Mouse (Mus musculus): ENCODE data around the gene Ost4. TPM values are rescaled to one million over a fixed set of nuclear protein-coding genes. Genes with fewer than 3 reads are reported as not detected.

The Ost4 gene
- total and polyA plus RNA-seq, 3 experiments, result 80.1 to 346 (median 309) TPM

DNA sequence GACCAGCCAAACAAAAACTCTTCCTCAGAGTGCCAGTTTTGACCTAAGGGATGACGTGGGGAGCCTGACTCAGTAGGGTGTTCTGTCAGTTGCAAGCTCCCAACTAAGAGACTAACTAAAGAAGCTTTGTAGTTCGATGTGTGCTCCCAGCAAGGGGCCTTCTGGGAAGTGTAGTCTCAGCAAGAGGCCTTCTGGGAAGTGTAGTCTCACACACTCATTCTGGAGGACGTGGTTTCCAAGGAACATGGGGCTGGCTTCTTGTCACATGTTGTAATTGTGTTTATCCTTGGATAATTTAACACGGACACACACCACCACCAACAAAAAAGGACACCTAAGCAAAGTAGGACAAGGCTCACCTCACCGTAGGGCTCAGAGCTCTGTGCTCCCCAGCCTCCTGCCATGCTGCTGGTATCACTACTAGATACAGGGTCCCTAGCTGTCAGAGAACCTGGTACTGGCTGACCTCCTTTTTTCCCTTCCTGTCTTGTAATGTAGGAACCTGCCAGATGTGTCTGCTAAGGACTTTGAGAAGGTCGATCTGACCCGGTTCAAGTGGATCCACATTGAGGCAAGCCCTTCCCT lies 20.4 kb upstream of the Ost4 start:
- TF ChIP-seq POLR2AphosphoS5 (IDR thresholded peaks at IDR 0.05; ENCODE audit: insufficient replicate concordance, low read depth, low read length) (no peak), GATA2 (IDR thresholded peaks at IDR 0.05; ENCODE audit: borderline replicate concordance, low read depth, low read length) (no peak), GATA1 (IDR thresholded peaks at IDR 0.05; ENCODE audit: borderline replicate concordance, low read length) (no peak), TAL1 (conservative IDR thresholded peaks at IDR 0.05; ENCODE audit: low read depth, low read length) (no peak), CTCF (IDR thresholded peaks at IDR 0.05; ENCODE audit: low read depth, low read length) (no peak)
- Histone ChIP-seq H3K9me3 (replicated peaks) (no peaks in the 10 kb centered on the region), H3K4me3 (ENCODE audit: low read depth, low read length) (no peak overlapping the region), H3K4me1 (ENCODE audit: insufficient read depth, low read depth, low read length) (peaks cover 2% of the 10 kb centered on the region), H3K36me3 (replicated peaks) (peaks cover 29% of the 10 kb centered on the region), H3K27me3 (ENCODE audit: insufficient read depth, low read length) (peaks cover 11% of the 10 kb centered on the region; the same call in 1 of the 2 replicates)
- ATAC-seq (ENCODE audit: extremely low read depth, insufficient number of reproducible peaks, low FRiP score, poor library complexity, severe bottlenecking), result no peak
- DNase-seq (ENCODE audit: low spot score), result no peak

DNA sequence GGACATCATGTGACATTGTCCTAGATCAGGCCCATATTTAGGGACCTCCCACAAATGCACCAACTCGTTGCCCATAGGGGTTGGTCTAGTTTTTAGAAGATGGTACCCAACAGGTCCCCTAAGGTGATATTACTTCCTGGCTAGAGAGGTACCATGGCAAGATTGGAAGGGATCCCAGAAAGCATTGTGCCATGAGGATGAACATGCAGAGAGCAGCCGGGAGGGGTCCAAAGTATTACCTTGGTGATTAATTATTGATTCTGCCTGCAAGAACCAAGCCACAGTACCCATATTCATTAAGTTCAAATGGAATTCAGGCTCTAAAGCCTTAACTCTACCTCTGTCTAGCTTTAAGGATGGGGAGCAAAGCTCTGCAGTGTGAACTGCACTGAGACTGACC lies 18.5 kb upstream of the Ost4 start:
- Histone ChIP-seq H3K4me1 (ENCODE audit: insufficient read depth, low read depth, low read length) (peaks cover 17% of the 10 kb centered on the region), H3K9me3 (replicated peaks) (no peaks in the 10 kb centered on the region), H3K4me3 (ENCODE audit: low read depth, low read length) (no peak overlapping the region), H3K36me3 (replicated peaks) (peaks cover 29% of the 10 kb centered on the region), H3K27me3 (ENCODE audit: insufficient read depth, low read length) (peaks cover 8% of the 10 kb centered on the region; the same call in 1 of the 2 replicates)
- ATAC-seq (ENCODE audit: extremely low read depth, insufficient number of reproducible peaks, low FRiP score, poor library complexity, severe bottlenecking) (no peak), DNase-seq (ENCODE audit: low spot score) (no peak)
- TF ChIP-seq POLR2AphosphoS5 (IDR thresholded peaks at IDR 0.05; ENCODE audit: insufficient replicate concordance, low read depth, low read length) (no peak), CTCF (IDR thresholded peaks at IDR 0.05; ENCODE audit: low read depth, low read length) (no peak), GATA1 (IDR thresholded peaks at IDR 0.05; ENCODE audit: borderline replicate concordance, low read length) (no peak), GATA2 (IDR thresholded peaks at IDR 0.05; ENCODE audit: borderline replicate concordance, low read depth, low read length) (no peak), TAL1 (conservative IDR thresholded peaks at IDR 0.05; ENCODE audit: low read depth, low read length) (no peak)

- DNase-seq (ENCODE audit: low spot score), result no peak
- H3K36me3 ChIP-seq (replicated peaks), result peaks cover 25% of the 10 kb centered on the region
- H3K4me1 ChIP-seq (ENCODE audit: insufficient read depth, low read depth, low read length), result peaks cover 26% of the 10 kb centered on the region
- H3K9me3 ChIP-seq (replicated peaks), result no peaks in the 10 kb centered on the region
- H3K4me3 ChIP-seq (ENCODE audit: low read depth, low read length), result no peak overlapping the region
- ATAC-seq (ENCODE audit: extremely low read depth, insufficient number of reproducible peaks, low FRiP score, poor library complexity, severe bottlenecking), result no peak
- TF ChIP-seq GATA1 (IDR thresholded peaks at IDR 0.05; ENCODE audit: borderline replicate concordance, low read length) (no peak), POLR2AphosphoS5 (IDR thresholded peaks at IDR 0.05; ENCODE audit: insufficient replicate concordance, low read depth, low read length) (no peak), GATA2 (IDR thresholded peaks at IDR 0.05; ENCODE audit: borderline replicate concordance, low read depth, low read length) (no peak), TAL1 (conservative IDR thresholded peaks at IDR 0.05; ENCODE audit: low read depth, low read length) (no peak), CTCF (IDR thresholded peaks at IDR 0.05; ENCODE audit: low read depth, low read length) (no peak)
- H3K27me3 ChIP-seq (ENCODE audit: insufficient read depth, low read length), result peaks cover 9% of the 10 kb centered on the region
Observed at GRCm38 (mm10) chr5:30925217-30925616, 17.6 kb upstream of the Ost4 start.

DNA sequence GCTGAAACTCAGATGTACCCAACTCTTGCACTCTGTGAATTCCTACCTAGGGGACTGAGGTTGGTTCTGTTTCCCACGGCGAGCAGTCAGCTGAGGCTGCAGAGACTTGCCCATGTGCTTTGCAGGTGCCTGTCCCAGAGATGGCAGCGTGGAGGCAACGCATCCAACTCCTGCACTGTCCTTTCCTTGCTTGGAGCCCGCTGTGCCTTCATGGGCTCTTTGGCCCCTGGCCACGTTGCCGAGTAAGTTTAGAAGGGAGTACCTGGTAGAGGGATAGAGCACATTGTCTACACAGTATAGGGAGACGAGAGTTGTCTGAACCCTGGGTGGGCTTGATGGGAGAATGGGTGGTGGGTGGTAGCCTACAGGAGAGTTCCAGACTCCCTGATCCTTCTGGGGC lies 17.0 kb upstream of the Ost4 start:
- peaks cover 25% of the 10 kb centered on the region for H3K36me3 ChIP-seq (replicated peaks)
- H3K4me1 ChIP-seq (ENCODE audit: insufficient read depth, low read depth, low read length), result peaks cover 28% of the 10 kb centered on the region
- TF ChIP-seq CTCF (IDR thresholded peaks at IDR 0.05; ENCODE audit: low read depth, low read length) (no peak), POLR2AphosphoS5 (IDR thresholded peaks at IDR 0.05; ENCODE audit: insufficient replicate concordance, low read depth, low read length) (no peak), TAL1 (conservative IDR thresholded peaks at IDR 0.05; ENCODE audit: low read depth, low read length) (no peak), GATA1 (IDR thresholded peaks at IDR 0.05; ENCODE audit: borderline replicate concordance, low read length) (no peak), GATA2 (IDR thresholded peaks at IDR 0.05; ENCODE audit: borderline replicate concordance, low read depth, low read length) (no peak)
- DNase-seq (ENCODE audit: low spot score) (no peak), ATAC-seq (ENCODE audit: extremely low read depth, insufficient number of reproducible peaks, low FRiP score, poor library complexity, severe bottlenecking) (no peak)
- no peaks in the 10 kb centered on the region for H3K9me3 ChIP-seq (replicated peaks)
- peaks cover 13% of the 10 kb centered on the region for H3K27me3 ChIP-seq (ENCODE audit: insufficient read depth, low read length)
- H3K4me3 ChIP-seq (ENCODE audit: low read depth, low read length), result no peak overlapping the region

DNA sequence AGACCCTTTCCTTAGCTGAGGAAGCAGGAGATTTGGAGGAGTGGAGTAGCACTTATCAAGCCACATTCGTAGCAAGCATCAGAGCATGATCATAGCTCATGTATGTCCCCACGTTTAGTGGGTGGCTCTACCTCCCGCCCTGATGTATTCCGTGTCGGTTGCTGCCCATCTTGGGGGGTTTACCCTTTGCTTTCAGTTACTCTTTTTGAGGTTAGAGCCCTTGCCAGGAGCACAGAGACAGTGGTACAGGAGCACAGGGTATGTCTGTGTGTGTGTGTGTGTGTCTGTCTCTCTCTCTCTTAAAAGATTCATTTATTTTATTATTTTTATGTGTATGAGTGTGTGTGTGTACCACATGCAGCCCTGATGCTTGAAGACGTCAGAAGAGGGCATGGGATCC lies 15.5 kb upstream of the Ost4 start:
- TF ChIP-seq POLR2AphosphoS5 (IDR thresholded peaks at IDR 0.05; ENCODE audit: insufficient replicate concordance, low read depth, low read length), result no peak
- TF ChIP-seq CTCF (IDR thresholded peaks at IDR 0.05; ENCODE audit: low read depth, low read length), result no peak
- no peak for TF ChIP-seq TAL1 (conservative IDR thresholded peaks at IDR 0.05; ENCODE audit: low read depth, low read length)
- no peak for DNase-seq (ENCODE audit: low spot score)
- peaks cover 26% of the 10 kb centered on the region for H3K27me3 ChIP-seq (ENCODE audit: insufficient read depth, low read length)
- no peak overlapping the region; the same call in 1 of the 2 replicates for H3K4me3 ChIP-seq (ENCODE audit: low read depth, low read length)
- ATAC-seq (ENCODE audit: extremely low read depth, insufficient number of reproducible peaks, low FRiP score, poor library complexity, severe bottlenecking), result no peak
- peaks cover 25% of the 10 kb centered on the region for H3K36me3 ChIP-seq (replicated peaks)
- H3K9me3 ChIP-seq (replicated peaks), result no peaks in the 10 kb centered on the region
- H3K4me1 ChIP-seq (ENCODE audit: insufficient read depth, low read depth, low read length), result peaks cover 36% of the 10 kb centered on the region

DNA sequence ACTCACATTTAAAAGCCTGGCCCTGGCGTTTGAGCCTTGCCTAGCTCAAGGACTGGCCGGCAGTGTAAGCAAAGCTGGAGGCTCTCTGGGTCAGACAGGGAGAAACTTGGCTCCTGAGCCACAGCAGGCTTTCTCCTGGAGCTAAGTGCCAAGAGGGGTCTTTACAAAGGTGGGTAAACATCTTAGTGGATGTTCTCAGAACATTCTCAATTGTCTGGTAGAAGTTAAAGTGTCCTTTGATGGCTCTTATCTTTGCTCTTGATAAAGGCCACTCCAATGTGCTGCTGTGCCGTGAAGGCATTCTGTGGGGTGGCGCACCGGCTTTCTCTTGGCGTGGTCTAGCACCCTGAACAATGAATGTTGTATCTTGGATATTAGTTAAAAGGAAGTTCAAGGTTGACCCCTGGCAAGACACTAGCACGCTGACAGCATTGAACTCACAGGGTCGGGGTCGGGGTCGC lies 15.0 kb upstream of the Ost4 start:
- Histone ChIP-seq H3K4me1 (ENCODE audit: insufficient read depth, low read depth, low read length) (peaks cover 36% of the 10 kb centered on the region), H3K36me3 (replicated peaks) (peaks cover 25% of the 10 kb centered on the region), H3K9me3 (replicated peaks) (no peaks in the 10 kb centered on the region), H3K4me3 (ENCODE audit: low read depth, low read length) (peak overlapping the region; percentile 78; the same call in 1 of the 2 replicates), H3K27me3 (ENCODE audit: insufficient read depth, low read length) (peaks cover 31% of the 10 kb centered on the region)
- TF ChIP-seq CTCF (IDR thresholded peaks at IDR 0.05; ENCODE audit: low read depth, low read length) (no peak), GATA1 (IDR thresholded peaks at IDR 0.05; ENCODE audit: borderline replicate concordance, low read length) (no peak), GATA2 (IDR thresholded peaks at IDR 0.05; ENCODE audit: borderline replicate concordance, low read depth, low read length) (no peak), POLR2AphosphoS5 (IDR thresholded peaks at IDR 0.05; ENCODE audit: insufficient replicate concordance, low read depth, low read length) (no peak), TAL1 (conservative IDR thresholded peaks at IDR 0.05; ENCODE audit: low read depth, low read length) (no peak)
- ATAC-seq (ENCODE audit: extremely low read depth, insufficient number of reproducible peaks, low FRiP score, poor library complexity, severe bottlenecking), result no peak
- no peak for DNase-seq (ENCODE audit: low spot score)

Data from G1E (cell line).